24 mouse cellular contexts compared by ENCODE assay signal in the genomic region with DNA sequence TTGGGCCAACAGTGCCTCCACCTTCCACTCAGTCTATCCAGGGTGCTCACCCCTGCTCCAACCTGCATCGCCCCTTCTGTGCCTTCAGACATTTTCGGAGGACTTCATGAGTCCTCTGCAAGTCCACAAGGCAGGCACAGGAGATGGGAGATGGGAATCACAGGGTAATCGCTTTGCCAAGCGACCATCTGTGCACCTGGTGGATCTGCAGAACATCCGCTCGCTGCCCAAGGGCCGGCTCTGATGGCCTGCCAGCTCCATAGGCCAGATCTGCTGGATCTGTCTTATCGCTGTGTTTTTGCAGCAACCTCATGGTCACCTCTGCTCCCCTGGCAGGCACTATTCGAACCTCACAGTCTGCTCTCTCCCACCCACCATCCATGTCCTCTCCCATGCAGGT.
DNase-seq lines count a peak whose midpoint lies in the region; ATAC-seq lines count a peak whose summit lies in the region.
"Had no signal": no experiment of that assay in that cellular context is flagged by ENCODE, and none has a peak within 500 bp of the region (broad histone marks: within the 10 kb centered on the region; RNA-seq: fewer than 3 reads in every experiment).

No protein-coding gene starts in this region.

- H3K27me3 ChIP-seq in kidney, embryonic 15.5 days, result 0 out of 2 replicates have a peak, but pooled peaks cover 3% of the 10 kb centered on the region
- peaks cover 42% of the 10 kb centered on the region for H3K27me3 ChIP-seq in embryonic facial prominence, embryonic 10.5 days (replicated peaks; ENCODE audit: low read depth, poor library complexity, severe bottlenecking)
- H3K27me3 ChIP-seq: hindbrain, embryonic 13.5 days; liver, embryonic 15.5 days had no signal

- DNase-seq in cerebellum, adult 11 months, result peak; percentile 14
- no peak for DNase-seq in cerebellum, postnatal 4 days (ENCODE audit: low spot score in 2 of 2)
- DNase-seq in kidney, adult 11 months, result no peak
- DNase-seq in cerebellum, adult 9-11 months, result peak; percentile 46
- no peak for DNase-seq in embryonic facial prominence, embryonic 10.5 days (ENCODE audit: low spot score)
- DNase-seq in layer of hippocampus, postnatal 36 days, result no peak
- DNase-seq in spleen, adult 18-20 months, result no peak
- DNase-seq: adrenal gland, postnatal 14 days; forebrain, postnatal 0 days; heart, postnatal 4 days; kidney, adult 9 months; kidney, postnatal 14 days; layer of hippocampus, adult 9-11 months; thymus, postnatal 14 days had no signal

- H3K27ac ChIP-seq in kidney, embryonic 15.5 days, result 0 out of 2 replicates have a peak overlapping the region, but pooled peaks have one; percentile 27
- H3K27ac ChIP-seq in embryonic facial prominence, embryonic 10.5 days (replicated peaks), result 0 out of 2 replicates have a peak overlapping the region, but pooled peaks have one; percentile 3
- H3K27ac ChIP-seq: hindbrain, embryonic 13.5 days; limb, embryonic 12.5 days; liver, embryonic 15.5 days; lung, embryonic 15.5 days; neural tube, embryonic 12.5 days had no signal

- H3K36me3 ChIP-seq in kidney, embryonic 15.5 days, result no peaks in the 10 kb centered on the region
- H3K36me3 ChIP-seq in embryonic facial prominence, embryonic 10.5 days (replicated peaks), result no peaks in the 10 kb centered on the region
- H3K36me3 ChIP-seq: hindbrain, embryonic 13.5 days; limb, embryonic 12.5 days; liver, embryonic 15.5 days; lung, embryonic 15.5 days; neural tube, embryonic 12.5 days had no signal

- no peak overlapping the region for H3K4me2 ChIP-seq in kidney, embryonic 15.5 days
- H3K4me2 ChIP-seq: hindbrain, embryonic 13.5 days; limb, embryonic 12.5 days; liver, embryonic 15.5 days; lung, embryonic 15.5 days; midbrain, embryonic 11.5 days; neural tube, embryonic 12.5 days had no signal

- peaks cover 77% of the 10 kb centered on the region for H3K4me1 ChIP-seq in kidney, embryonic 15.5 days
- peaks cover 88% of the 10 kb centered on the region for H3K4me1 ChIP-seq in embryonic facial prominence, embryonic 10.5 days

- H3K4me3 ChIP-seq in kidney, embryonic 15.5 days (replicated peaks), result no peak overlapping the region
- no peak overlapping the region for H3K4me3 ChIP-seq in embryonic facial prominence, embryonic 10.5 days
- H3K4me3 ChIP-seq: hindbrain, embryonic 13.5 days; limb, embryonic 12.5 days; liver, embryonic 15.5 days; lung, embryonic 15.5 days; myocyte; neural tube, embryonic 12.5 days had no signal

- 89% methylated on average over 9 of the region's 9 CpGs for WGBS in kidney, embryonic 15.5 days
- WGBS in embryonic facial prominence, embryonic 10.5 days, result 95% methylated on average over 9 of the region's 9 CpGs

- H3K9me3 ChIP-seq in kidney, embryonic 15.5 days (replicated peaks), result no peaks in the 10 kb centered on the region
- H3K9me3 ChIP-seq in embryonic facial prominence, embryonic 10.5 days, result no peaks in the 10 kb centered on the region
- H3K9me3 ChIP-seq: hindbrain, embryonic 13.5 days; limb, embryonic 12.5 days; liver, embryonic 15.5 days; lung, embryonic 15.5 days; neural tube, embryonic 12.5 days had no signal

- no peak overlapping the region for H3K9ac ChIP-seq in kidney, embryonic 15.5 days
- H3K9ac ChIP-seq: forebrain, postnatal 0 days; hindbrain, embryonic 13.5 days; limb, embryonic 12.5 days; liver, embryonic 15.5 days; lung, embryonic 15.5 days; neural tube, embryonic 12.5 days had no signal

- no peak for ATAC-seq in kidney, embryonic 15.5 days (replicated peaks; ENCODE audit: low FRiP score)
- ATAC-seq: forebrain, postnatal 0 days; intestine, embryonic 16.5 days; midbrain, embryonic 16.5 days had no signal

Comparison
In these comparisons a context has a peak if more than half of its experiments do, and no peak if none do; other contexts are left out.
1. DNase-seq: peak in cerebellum, adult 11 months (single experiment) and cerebellum, adult 9-11 months (single experiment); none in cerebellum, postnatal 4 days (0 of 2), kidney, adult 11 months (single experiment), embryonic facial prominence, embryonic 10.5 days (single experiment), layer of hippocampus, postnatal 36 days (0 of 2) and spleen, adult 18-20 months (0 of 2).